Mouse (Mus musculus) small intestine, adult 2 months (tissue): ENCODE results near the gene Slc25a38.

Experiments
- CTCF ChIP-seq: fragments of 200-500 bp; IDR thresholded peaks from 2 replicates; pipeline ENCODE4 v1.5.1; 2012; ENCODE audit warnings: low read depth, mild to moderate bottlenecking, control low read depth, inconsistent platforms, low read length, moderate library complexity, mixed read lengths; ENCODE audit not compliant: insufficient replicate concordance, insufficient read length; ENCODE audit errors: extremely low read depth
- POLR2A ChIP-seq: fragments of 200-500 bp; IDR thresholded peaks from 2 replicates; pipeline ENCODE4 v1.6.1; 2012; ENCODE audit warnings: low read depth, mild to moderate bottlenecking, control low read depth, inconsistent platforms, low read length, moderate library complexity

DNA sequence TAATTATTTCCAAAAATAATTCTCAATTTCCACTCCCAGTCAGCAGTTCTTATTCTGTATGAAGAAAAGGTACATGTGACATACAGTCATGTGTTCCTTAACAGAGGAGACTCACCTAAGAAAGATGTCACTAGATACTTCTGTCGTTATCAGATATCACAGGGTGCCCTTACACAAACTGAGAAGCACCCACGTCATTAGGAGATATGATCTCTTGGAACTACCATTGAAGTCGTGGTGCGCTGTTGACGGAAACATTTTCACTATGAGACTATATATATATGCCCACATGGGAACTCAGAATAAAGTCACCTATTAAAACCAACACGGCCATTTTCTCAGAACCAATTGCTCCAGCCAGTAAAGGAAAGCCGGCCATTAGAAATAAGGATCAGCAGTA, 35.7 kb upstream of the Slc25a38 start:
- TF ChIP-seq CTCF, result no peak
- TF ChIP-seq POLR2A, result no peak
